Mouse (Mus musculus): ENCODE measurements at regions not wholly inside any gene's neighbourhood (a gene's known extent, or its start where the extent isn't known, plus 50 kb on each side); places are given as distances from the start of the nearest gene placed in this dataset.

GRCm38 (mm10) chr13:72023666-72024065 is 60.1 kb upstream of the Irx1 start:
- Histone ChIP-seq H3K4me3 (ENCODE audit: low read length) (no peak overlapping the region), H3K36me3 (ENCODE audit: insufficient read depth, low read length) (no peaks in the 10 kb centered on the region), H3K27me3 (ENCODE audit: insufficient read depth, low read length) (no peaks in the 10 kb centered on the region), H3K27ac (no peak overlapping the region), H3K9ac (replicated peaks; ENCODE audit: low read length) (no peak overlapping the region), H3K9me3 (ENCODE audit: low read length) (no peaks in the 10 kb centered on the region), H3K4me1 (ENCODE audit: insufficient read depth, low read length) (no peaks in the 10 kb centered on the region), H3K4me2 (ENCODE audit: low read depth, low read length) (no peak overlapping the region)
- DNase-seq (ENCODE audit: low spot score), result no peak
- WGBS, result 79% methylated on average over 5 of the region's 5 CpGs
- TF ChIP-seq CTCF (IDR thresholded peaks at IDR 0.05; ENCODE audit: low read depth), result no peak
- no peak for ATAC-seq

DNA sequence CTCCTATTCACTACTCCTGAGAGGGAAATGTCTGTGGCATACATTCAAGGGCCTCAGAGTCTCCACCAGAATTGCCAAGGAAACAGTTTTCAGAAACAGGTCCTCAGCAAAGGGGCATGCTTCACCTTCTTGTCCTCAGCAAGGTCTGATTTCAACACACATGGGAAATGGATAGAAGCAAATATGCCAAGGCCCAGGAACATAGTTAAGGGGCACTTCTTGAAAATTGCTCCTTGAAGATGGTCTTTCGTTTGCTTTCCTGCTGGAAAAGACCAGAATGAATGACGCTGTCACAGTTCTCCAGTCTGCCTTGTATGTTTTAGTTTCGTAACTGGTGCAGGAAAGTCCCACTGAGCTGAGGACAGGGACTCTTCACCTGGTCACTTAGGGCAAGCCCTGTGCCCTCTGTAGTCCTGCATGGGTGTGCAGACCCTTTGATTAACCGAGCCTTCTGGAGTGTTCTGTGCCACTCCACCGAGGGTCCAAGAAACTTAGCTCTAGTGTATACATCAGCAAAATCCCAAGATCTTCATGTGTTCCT is 80.5 kb upstream of the Irx1 start:
- no peak for ATAC-seq
- no peak for TF ChIP-seq CTCF (IDR thresholded peaks at IDR 0.05; ENCODE audit: low read depth)
- Histone ChIP-seq H3K27me3 (ENCODE audit: insufficient read depth, low read length) (no peaks in the 10 kb centered on the region), H3K27ac (no peak overlapping the region), H3K4me3 (ENCODE audit: low read length) (no peak overlapping the region), H3K9me3 (ENCODE audit: low read length) (no peaks in the 10 kb centered on the region), H3K4me2 (ENCODE audit: low read depth, low read length) (no peak overlapping the region), H3K9ac (replicated peaks; ENCODE audit: low read length) (no peak overlapping the region), H3K4me1 (ENCODE audit: insufficient read depth, low read length) (no peaks in the 10 kb centered on the region), H3K36me3 (ENCODE audit: insufficient read depth, low read length) (no peaks in the 10 kb centered on the region)
- 91% methylated on average over 5 of the region's 5 CpGs for WGBS
- DNase-seq (ENCODE audit: low spot score), result no peak

- WGBS, result 87% methylated on average over 3 of the region's 3 CpGs
- H3K9ac ChIP-seq (replicated peaks; ENCODE audit: low read length), result no peak overlapping the region
- ATAC-seq, result no peak
Observed at GRCm38 (mm10) chr13:72056469-72056868, 92.9 kb upstream of the Irx1 start.

DNA sequence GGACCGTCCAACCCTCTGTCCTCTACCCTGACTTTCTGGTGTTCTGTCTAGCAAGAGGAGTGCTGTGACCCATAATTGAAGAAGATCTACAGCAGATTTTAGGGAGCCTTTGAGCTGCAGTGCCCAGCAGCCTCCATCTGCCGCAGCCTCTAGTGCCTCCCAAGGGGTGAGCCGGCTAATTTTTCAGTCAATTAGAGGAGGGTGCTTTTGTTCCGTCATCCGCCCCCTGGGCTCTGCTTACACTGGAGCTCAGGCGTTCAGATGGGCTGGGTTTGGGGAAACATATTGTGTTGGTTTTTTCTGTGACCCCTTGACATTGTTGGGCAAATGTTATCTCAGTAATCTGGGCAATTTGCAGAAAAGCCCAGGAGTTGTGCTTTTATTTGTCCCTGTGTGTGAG is 98.1 kb upstream of the Irx1 start:
- no peak for TF ChIP-seq CTCF (IDR thresholded peaks at IDR 0.05; ENCODE audit: low read depth)
- H3K4me3 ChIP-seq (ENCODE audit: low read length), result no peak overlapping the region
- no peaks in the 10 kb centered on the region for H3K9me3 ChIP-seq (ENCODE audit: low read length)
- no peaks in the 10 kb centered on the region for H3K36me3 ChIP-seq (ENCODE audit: insufficient read depth, low read length)
- 20% methylated on average over 6 of the region's 6 CpGs for WGBS
- no peak overlapping the region for H3K9ac ChIP-seq (replicated peaks; ENCODE audit: low read length)
- DNase-seq (ENCODE audit: low spot score) (no peak), ATAC-seq (no peak)
- H3K27ac ChIP-seq, result no peak overlapping the region
- no peaks in the 10 kb centered on the region for H3K27me3 ChIP-seq (ENCODE audit: insufficient read depth, low read length)
- no peak overlapping the region for H3K4me2 ChIP-seq (ENCODE audit: low read depth, low read length)
- no peaks in the 10 kb centered on the region for H3K4me1 ChIP-seq (ENCODE audit: insufficient read depth, low read length)

More at GRCm38 (mm10) chr13:72056469-72056868, 92.9 kb upstream of the Irx1 start:
- no peak for TF ChIP-seq CTCF (IDR thresholded peaks at IDR 0.05; ENCODE audit: low read depth)
- Histone ChIP-seq H3K4me2 (ENCODE audit: low read depth, low read length) (no peak overlapping the region), H3K27ac (no peak overlapping the region), H3K36me3 (ENCODE audit: insufficient read depth, low read length) (no peaks in the 10 kb centered on the region), H3K4me3 (ENCODE audit: low read length) (no peak overlapping the region), H3K27me3 (ENCODE audit: insufficient read depth, low read length) (no peaks in the 10 kb centered on the region), H3K9me3 (ENCODE audit: low read length) (no peaks in the 10 kb centered on the region), H3K4me1 (ENCODE audit: insufficient read depth, low read length) (no peaks in the 10 kb centered on the region)
- DNase-seq (ENCODE audit: low spot score), result no peak

GRCm38 (mm10) chr13:72063278-72063761 is 99.8 kb upstream of the Irx1 start:
- Histone ChIP-seq H3K27me3 (ENCODE audit: insufficient read depth, low read length) (no peaks in the 10 kb centered on the region), H3K36me3 (ENCODE audit: insufficient read depth, low read length) (no peaks in the 10 kb centered on the region), H3K9me3 (ENCODE audit: low read length) (no peaks in the 10 kb centered on the region), H3K4me3 (ENCODE audit: low read length) (no peak overlapping the region), H3K27ac (no peak overlapping the region), H3K4me1 (ENCODE audit: insufficient read depth, low read length) (no peaks in the 10 kb centered on the region), H3K4me2 (ENCODE audit: low read depth, low read length) (no peak overlapping the region), H3K9ac (replicated peaks; ENCODE audit: low read length) (no peak overlapping the region)
- DNase-seq (ENCODE audit: low spot score), result no peak
- no peak for TF ChIP-seq CTCF (IDR thresholded peaks at IDR 0.05; ENCODE audit: low read depth)
- WGBS, result 35% methylated on average over 5 of the region's 5 CpGs
- ATAC-seq, result no peak

DNA sequence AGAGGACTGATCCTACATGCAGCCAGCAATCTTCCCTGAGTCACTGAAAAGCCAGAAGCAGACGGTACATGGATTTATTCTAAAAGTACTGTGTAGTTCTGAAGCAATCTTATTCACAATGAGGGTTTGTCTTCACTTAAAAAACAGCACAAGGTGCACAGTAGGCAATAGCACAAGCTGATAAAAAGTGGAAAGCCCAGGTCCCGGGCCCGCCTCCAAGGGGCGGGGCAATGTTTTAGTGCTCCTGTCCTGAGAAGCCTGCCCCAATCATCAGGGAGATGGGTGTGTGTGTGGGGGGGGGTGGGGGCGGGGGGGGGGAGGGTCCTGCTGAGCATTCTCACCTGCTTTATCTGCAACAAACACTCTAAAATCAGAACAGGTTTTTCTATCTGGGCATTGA is 133.1 kb upstream of the Irx1 start:
- 0 out of 2 replicates have a peak, but pooled peaks cover 3% of the 10 kb centered on the region for H3K4me1 ChIP-seq (ENCODE audit: insufficient read depth, low read length)
- DNase-seq (ENCODE audit: low spot score), result no peak
- 72% methylated on average over 4 of the region's 5 CpGs for WGBS
- H3K36me3 ChIP-seq (ENCODE audit: insufficient read depth, low read length), result no peaks in the 10 kb centered on the region
- H3K27me3 ChIP-seq (ENCODE audit: insufficient read depth, low read length), result no peaks in the 10 kb centered on the region
- H3K27ac ChIP-seq, result no peak overlapping the region
- no peak overlapping the region for H3K9ac ChIP-seq (replicated peaks; ENCODE audit: low read length)
- ATAC-seq, result no peak
- no peak overlapping the region for H3K4me3 ChIP-seq (ENCODE audit: low read length)
- H3K4me2 ChIP-seq (ENCODE audit: low read depth, low read length), result no peak overlapping the region
- H3K9me3 ChIP-seq (ENCODE audit: low read length), result no peaks in the 10 kb centered on the region
- TF ChIP-seq CTCF (IDR thresholded peaks at IDR 0.05; ENCODE audit: low read depth), result no peak

DNA sequence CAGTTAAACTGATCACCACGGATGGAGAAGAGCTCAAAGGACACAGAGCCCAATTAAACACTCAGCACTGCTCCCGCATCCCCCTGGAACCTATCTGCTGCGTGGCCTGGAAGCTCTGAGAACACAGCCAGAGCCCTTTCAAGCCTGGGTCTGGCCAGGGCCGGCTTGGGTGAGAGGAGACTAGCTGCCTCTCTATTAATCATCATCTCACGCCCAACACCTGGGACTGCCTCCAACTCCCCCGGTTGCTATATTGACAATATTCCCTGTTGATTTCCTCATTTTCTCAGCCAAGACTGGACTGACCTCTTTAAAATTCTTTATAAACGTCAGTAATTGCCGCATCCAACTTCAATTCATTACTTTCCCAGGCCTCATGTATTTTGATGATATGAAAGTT is 133.7 kb upstream of the Irx1 start:
- Histone ChIP-seq H3K9ac (replicated peaks; ENCODE audit: low read length) (no peak overlapping the region), H3K36me3 (ENCODE audit: insufficient read depth, low read length) (no peaks in the 10 kb centered on the region), H3K4me1 (ENCODE audit: insufficient read depth, low read length) (0 out of 2 replicates have a peak, but pooled peaks cover 3% of the 10 kb centered on the region), H3K4me2 (ENCODE audit: low read depth, low read length) (no peak overlapping the region), H3K27me3 (ENCODE audit: insufficient read depth, low read length) (no peaks in the 10 kb centered on the region), H3K9me3 (ENCODE audit: low read length) (no peaks in the 10 kb centered on the region), H3K4me3 (ENCODE audit: low read length) (no peak overlapping the region), H3K27ac (no peak overlapping the region)
- peak; percentile 46 for DNase-seq (ENCODE audit: low spot score)
- ATAC-seq, result 0 out of 2 replicates have a peak, but pooled peaks have one; percentile 53
- 31% methylated on average over 8 of the region's 8 CpGs for WGBS
- TF ChIP-seq CTCF (IDR thresholded peaks at IDR 0.05; ENCODE audit: low read depth), result no peak
